Mouse (Mus musculus) frontal cortex, postnatal 25 days (tissue): ENCODE data around the gene Hoxa5.

Experiments
- DNase-seq, 2 experiments: peaks; one replicate each; pipeline ENCODE4 v3.0.0; 2022; ENCODE audit warnings: low spot score in 2 of 2

Gene Hoxa5

DNA sequence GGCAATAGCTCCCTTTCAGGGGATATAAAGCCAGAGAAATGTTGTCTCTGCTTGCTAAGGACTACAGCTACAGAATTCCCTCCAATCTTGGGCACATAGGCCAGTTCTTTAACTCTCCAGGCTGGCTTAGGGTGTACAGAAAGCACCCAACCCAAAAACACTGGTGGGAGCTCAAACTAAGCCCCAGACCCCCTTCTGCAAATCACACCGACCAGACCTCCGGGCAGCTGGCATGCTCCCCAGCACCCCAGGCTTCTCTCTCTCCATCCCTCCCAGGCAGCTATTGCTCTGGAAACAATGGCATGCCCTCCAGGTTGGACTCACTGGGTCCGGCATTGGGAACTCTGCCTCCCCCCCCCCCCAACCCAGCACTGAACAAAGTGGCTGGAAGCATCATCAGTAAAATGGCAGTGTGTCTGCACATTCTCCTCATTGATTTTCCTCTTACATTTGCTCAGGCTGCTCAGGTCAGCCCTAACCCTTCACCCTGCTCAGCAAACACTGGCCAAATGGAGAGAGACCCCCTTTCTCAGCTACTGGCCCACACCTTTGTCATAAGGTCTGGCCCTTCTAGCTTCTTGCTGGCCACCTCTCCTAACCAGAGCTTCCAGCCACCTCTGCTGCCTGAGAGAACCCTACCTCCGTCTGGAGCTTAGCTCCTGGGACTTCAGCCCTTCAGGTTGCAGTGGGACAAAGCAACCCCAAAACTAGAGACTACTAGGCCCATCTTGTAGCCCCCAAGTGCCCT, 25.3 kb downstream of the Hoxa5 start:
- DNase-seq = no peak

DNA sequence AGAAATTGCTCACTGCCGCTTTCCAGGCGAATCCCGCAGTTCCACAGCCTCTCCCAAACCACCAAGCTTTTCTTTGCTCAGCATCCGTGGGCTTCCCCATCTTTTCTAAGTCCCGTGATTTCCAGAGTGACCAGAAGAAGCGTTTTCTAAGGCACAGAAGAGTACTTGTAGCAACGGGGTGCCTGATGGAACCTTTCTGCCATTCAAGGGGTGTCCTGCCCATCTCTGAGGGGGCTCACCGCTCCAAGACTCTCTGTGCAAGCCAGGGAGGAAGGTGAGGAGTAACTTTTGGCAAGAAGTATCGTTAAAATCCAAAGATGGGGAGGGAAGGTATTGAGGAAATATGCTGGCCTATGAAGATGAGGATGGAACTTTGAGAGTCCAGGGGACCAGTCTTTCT, 26.6 kb downstream of the Hoxa5 start:
- DNase-seq = no peak

DNA sequence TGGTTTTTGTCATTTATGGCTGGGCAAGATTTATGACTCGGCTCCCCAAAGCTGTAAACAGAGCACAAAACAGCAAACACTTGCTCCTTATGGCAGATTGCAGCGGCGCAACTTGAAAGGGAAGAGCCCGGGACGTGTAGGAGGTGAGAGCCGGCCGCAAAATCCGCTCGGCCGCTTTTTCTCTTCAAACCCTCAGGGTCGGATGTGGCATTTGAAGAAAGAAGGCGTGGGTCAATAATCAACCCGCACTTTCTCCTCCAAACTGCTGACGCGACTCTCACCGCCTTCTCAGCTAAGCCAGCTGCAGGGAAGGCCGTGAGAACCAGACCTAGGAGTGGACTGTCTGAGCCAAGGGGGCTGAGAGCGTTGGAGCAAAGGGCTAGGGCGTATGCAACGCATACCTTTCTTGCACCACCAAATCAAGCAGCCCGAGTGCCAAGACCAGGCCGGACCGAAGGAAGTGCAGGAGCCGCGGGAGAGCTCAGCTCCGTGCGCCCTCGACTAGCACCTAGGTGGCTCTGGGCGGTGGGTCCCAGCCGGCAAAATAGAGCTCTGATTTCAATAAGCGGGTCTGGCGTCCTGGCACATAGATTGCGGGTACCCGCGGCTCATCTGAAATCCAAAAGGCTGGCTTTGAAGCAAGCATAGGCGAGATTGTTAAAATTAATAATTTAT, 27.2 kb downstream of the Hoxa5 start, which contains the start of gene 5730596B20Rik:
Gene 5730596B20Rik (plus strand): TSS at position 438 of the 675 bp plus-strand sequence.
- DNase-seq = no peak

DNA sequence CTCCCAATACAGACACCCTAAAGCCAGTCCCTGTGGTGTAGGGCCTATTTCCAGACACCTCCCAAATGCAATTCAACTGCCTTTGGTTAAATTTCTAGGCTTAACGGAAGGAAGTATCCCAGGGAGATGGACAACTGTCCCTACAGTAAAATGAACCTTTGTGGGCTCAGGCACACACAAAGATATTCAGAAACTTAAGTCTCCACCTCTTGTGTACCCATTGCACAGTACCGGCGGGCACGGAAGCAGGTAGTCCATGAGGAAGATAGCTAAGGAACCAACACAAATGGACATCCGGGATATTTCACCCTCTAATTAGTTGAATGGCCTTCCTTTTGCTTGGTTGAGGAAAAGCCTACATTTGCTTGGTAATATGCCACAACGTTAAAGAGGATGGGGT, 28.0 kb downstream of the Hoxa5 start:
- no peak for DNase-seq

DNA sequence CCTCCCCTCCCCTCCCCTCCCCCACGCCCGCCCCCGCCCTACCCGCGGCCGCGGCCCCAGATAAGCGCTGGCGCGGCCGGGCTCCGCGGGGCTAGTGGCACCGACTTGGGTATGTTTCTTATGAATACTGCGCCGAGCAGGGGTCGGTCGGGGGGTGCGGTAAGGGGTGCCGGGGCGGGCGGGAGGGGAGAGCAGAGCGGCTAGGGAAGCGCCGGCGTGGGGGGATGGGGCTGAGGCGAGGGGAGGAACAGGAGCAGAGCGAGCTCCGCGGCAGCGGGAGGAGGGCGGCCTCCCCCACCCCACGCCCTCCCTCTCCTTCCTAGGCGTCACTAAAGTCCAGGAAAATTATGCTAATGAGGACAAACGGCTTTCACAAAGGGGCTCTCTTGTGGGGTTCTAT, 28.5 kb downstream of the Hoxa5 start:
- DNase-seq = no peak

GRCm38 (mm10) chr6:52174968-52175751, 29.2 kb downstream of the Hoxa5 start:
- DNase-seq = no peak

DNA sequence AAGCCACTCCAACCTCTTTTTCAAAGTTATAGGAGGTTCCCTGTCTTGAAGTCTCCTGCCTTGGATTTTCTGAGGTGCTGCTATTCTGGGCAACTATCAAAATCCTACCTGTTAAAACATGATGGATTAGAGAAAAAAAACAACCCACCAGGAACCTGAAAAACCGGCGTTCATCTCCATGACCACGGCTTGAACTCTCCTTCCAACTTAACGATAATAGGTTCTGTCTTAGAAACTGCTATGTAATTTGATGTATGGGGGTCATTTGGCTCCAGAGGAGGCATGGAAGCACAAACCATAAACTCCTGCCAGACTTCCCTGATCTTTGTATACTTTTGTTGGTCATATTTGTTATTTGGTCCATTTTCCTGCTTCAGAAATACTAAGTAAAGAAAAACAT, 30.7 kb downstream of the Hoxa5 start:
- DNase-seq = no peak

DNA sequence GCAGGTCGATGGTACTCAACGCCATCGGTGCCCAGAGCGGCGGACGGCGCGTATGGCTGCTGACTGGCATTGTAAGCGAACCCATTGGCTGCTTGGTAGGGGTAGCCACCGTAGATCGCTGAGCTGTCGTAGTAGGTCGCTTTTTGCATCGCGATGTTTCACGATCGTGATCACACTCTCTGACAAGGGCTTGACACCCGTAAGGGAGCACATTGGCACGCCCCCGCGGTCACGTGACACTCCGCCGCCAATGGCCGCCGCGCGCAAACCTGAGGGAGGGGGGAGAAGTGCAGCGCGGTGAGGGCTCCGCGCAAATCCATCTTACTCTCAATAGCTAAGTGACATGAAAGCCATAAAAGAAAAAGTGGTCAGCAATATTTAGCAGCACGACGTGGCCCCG, 31.9 kb downstream of the Hoxa5 start:
- DNase-seq = no peak

GRCm38 (mm10) chr6:52171938-52172337, 32.4 kb downstream of the Hoxa5 start:
- no peak for DNase-seq

DNA sequence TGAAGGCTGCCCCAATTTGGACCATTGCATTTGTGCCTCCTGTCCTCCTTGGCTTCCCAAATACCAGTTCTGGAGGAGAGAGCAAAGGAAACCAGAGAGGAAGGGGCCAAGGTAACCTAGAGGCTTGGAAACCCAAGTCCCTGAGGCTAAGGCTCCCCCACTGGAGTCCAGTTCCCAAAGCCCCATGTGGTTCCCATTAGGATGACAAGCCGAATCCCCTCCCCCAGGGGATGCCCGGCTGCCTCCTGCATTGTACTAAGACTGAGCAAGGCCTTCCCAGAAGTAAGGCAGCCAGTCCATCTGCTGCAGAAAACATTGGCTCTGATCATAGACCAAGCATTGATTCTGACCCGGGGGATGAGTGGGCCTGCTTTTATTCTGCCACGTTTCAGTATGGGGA, 33.1 kb downstream of the Hoxa5 start:
- DNase-seq = no peak

DNA sequence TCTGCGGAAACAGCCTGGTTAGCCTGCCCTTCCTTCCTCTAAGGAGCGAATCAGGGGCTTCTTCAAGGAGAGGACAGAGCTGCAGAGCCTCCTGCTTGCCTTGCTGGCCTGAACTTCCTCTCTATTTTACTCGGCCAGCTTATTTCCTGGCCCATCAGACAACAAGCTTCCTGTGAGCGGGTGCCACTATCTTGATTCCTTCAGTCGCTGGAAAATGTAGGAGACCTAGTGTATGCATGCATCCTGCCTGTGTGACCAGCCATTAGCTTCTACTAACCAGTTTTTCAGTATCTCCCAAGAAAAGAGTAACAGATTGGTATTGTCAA, 33.5 kb downstream of the Hoxa5 start:
- no peak for DNase-seq

DNA sequence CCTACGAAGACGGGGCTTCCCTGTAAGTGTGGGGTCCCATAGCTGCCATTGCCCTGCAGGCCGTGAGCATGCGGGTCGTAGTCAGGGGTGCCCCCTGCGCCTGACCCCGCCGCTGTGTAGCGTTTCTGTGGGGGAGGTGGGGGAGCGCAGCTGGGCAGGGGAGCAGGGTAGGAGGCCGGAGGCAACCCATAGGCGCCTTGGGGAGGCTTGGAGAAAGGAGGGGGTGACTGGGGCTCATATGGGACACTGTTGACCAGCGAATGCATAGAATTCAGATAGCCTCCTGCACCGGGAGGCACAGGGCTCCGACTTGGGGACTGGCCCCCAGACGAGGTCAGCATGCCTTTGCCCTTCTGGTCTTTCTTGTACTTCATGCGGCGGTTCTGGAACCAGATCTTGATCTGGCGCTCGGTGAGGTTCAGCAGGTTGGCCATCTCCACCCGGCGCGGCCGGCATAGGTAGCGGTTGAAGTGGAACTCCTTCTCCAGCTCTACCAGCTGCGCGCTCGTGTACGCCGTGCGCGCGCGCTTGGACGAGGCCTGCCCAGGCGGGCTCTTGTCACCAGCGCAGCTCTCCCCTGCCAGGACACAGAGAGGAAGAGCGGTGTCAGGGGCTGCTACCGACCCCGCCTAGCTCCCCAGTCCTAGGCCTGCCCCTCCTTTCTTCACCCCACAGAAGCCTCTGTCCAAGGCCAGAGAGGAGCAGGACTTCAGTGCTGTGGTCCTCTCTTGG, 34.1 kb downstream of the Hoxa5 start:
- DNase-seq = no peak

DNA sequence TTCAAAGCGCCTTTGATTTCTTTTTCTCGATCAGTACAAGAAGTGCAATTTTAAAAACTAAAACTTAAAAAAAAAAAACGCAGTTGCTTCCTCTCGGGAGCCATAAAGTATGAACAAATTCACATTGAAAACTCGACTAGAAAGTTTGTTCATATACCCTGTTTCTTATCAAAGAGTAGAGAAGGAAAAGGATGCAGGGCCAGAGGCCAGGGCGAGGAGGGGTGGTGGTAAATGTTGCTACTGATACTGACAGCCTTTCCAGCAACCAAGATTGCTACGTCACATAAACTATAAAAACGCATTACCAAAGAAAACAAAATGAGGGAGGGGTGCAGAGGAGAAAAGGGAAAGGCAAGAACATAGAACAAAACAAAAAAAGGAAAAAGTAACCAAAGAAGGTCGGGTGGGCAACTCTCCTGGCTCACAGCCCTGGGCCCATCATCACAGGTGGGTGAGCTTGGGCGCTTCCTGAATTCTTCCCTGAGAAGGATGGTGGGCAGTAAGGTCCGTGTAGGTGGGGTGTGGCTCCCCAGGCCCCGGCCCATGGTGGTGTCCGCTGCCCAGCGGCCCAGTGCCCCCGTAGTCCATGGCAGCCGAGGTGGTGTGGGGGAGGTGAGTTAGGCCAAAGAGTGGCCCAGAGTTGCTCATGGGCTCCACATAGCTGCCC, 34.8 kb downstream of the Hoxa5 start:
- DNase-seq = no peak

DNA sequence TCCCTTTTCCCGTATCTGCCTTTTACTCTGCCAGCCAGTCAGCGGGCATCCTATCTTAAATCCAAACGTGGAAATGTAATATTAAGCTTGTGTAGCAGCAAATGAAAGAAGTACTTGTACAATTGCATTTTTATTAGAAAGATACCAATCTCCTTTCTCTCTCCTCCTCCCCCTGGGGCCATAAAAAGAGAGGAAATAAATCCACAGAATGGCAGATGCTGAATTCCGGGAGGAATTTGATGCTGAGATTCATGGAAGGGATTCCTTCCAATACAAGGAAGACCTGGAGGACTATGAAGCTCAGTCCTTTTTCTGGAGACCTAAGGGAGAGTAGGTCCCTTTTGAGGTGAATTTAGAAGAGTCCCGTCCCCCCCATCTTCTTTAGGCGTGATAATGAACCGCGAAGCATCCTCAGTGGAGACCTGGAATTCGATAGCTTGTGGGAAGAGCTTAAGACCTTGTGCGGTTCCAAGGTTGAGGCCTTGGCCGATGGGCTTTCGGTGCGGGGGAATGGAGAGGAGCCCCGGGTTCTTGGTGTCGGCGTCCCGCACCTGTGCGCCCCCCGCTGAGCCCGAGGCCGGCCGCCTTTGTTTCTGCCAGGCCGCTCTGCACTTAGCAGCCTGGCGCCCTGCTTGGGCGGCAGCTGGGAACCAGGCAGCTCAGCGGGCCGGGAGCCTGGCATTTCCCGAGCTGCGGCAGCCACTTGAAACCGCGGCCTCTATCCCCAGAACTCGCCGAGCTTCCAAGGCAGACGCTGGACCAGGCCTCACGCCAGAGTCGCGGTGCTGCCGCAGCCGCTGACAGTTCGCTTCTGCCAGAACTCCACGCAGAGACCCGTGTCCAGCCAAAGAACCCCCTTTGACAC, 36.0 kb downstream of the Hoxa5 start:
- no peak for DNase-seq

DNA sequence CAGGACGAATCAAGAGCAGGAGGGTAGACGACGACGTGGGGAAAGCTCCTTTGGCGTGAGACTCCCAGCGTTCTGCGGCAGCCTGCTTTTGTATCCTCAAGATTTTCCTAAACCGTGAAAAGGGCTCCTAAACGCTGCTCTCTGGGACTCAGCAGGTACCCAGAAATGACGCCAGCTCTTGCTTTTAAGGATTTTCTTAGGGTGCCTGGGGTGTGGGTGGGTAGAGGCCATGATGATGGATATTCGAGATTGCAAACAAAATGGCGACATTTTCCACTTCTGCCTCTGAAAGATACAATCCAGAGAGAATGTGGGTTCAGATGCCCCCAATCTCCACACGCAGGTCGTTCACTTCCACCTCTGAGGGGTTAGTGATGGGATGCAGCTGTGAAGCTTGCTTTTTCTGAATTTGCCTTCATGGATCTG, 36.6 kb downstream of the Hoxa5 start:
- DNase-seq = no peak

DNA sequence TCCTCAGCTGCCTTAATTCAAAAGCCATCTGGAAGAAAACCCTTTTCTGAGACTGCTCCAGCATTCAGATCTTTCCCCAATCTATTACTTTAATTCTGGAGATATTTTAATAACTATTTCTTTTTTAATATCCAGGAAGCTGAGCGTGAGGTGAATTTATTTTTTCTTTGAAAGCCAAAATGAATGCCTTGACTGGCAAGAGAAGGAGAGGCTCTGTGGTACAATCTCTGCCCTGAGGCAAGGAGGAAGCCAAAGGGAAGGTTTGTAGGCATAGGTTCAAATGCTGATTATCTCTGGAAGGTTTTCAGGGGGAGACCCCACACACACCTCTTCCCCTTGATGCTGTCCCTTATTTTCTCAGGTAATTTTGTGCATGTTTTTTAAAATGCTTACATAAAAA, 37.2 kb downstream of the Hoxa5 start:
- no peak for DNase-seq

DNA sequence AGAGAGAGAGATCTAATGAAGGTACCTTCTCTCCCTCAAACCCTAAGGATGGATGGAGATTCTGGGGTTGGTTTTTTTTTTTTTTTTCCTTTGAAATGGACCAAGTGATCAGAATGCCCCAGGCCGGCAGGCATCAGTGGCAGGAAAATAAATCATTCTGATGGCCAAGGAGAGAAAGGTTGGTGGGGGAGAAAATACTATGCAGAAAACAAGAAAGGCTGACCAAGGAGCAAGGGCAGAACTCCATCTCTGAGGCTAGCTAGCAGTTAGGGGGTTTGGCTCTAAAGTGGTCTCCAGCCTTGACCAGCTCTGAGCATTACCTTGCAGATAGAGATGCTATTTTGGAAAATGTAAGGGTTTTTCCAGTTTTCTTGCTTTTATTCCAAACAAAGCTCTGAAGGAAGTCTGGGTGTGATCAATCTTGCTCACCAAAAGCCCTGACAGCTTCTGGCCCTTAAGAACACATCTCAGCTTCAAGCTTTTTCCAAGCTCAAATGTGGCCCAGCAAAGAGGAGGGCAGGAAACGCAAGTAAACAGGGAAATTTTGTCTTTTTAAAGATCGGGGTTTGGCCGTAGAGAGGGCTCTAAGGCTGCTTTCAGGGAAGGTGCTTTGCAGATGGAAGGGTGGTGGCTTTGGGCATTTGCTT, 37.8 kb downstream of the Hoxa5 start:
- no peak for DNase-seq

- DNase-seq = no peak
These were observed 38.7 kb downstream of the Hoxa5 start for GRCm38 (mm10) chr6:52165441-52166370.
